Mouse (Mus musculus) CD4-positive naive resting alpha-beta T cell, adult 76 days (primary cell): ENCODE data around the gene Mrps27. TPM values are rescaled to one million over a fixed set of nuclear protein-coding genes. Genes with fewer than 3 reads are reported as not detected.

ENCODE experiments used
- total RNA-seq: library from RNA; stranded (reverse); gene quantifications from one replicate; pipeline ENCODE4 v1.2.4, GENCODE M21; 2023

Gene Mrps27
- total RNA-seq = 13.3 TPM

DNA sequence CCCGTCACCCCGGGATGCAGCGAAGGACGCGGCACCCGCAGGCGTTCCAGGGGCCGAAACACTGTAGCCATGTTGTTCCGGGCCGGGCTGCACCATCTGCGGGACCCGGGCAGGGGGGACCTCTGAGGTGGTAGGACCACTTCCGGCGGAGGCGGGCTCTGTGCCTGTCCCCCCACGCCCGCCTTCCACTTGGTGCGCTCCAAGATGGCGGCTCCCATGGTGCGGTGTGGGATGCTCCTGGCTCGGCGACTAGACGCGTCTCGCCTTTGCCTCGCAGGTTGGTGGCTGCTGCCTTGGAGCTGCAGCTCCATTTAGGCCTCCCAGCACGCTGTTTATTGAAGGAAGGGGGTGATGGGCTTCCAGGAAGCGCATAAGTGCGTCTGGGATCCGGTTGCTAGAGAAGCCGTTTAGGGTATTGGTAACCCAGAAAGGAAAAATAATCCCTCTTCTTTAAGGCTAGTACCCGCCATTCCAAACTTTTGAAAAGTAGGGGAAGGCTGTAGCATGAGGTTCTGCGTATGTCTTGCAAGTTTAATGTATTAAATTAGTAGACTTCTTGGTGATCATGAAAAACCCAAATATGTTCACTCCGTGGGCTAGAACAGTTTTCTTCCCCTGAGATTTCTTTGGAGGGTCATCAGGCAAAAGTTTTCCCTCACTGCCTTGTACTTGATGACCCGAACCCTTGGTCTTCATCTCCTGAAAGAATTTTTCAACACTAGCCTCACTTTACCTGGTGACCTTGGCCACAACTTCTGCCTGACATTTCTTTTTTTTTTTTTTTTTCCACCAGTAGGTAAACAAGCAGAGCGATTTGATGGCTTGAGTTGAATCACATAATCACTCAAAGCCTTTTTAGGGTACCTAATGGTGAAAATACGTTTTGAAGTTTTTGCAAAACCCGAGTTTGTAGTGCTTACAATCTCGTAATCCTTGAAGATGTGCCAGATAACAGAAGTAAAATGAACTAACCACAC lies at the start of gene Mrps27, which contains the start of gene Ptcd2:
TSS of gene Mrps27 (plus strand) at position 188 of the 977 bp plus-strand sequence.
TSS of gene Ptcd2 (minus strand) at position 107 of the 977 bp plus-strand sequence.

Other genes with a start within 250 kb of the Mrps27 start
- 1.00 TPM for gene Zfp366, start 160.0 kb upstream of the Mrps27 start, total RNA-seq
- gene Ptcd2, start 81 bp upstream of the Mrps27 start, total RNA-seq = 25.9 TPM
- gene Map1b, start 171.8 kb downstream of the Mrps27 start, total RNA-seq = not detected